28 mouse cellular contexts compared by ENCODE assay signal in the genomic region with DNA sequence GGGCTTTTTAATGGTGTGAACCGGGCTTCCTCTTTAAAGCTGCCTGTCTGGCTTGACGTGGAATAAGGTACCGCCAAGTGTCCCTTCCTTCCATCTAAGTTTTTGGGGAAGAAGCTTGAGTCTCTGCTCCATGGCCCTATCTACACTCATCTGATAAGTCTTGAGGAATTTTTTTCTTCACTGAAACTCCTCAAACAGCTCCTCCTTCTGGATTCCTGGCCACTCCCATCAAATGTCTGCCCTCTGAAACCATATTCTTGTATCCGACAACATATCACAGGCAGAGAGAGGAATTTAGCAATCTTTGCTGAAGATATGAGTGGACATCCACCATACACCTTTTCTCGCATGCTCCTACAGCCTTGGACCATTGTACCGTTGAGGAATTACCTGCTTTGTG. TPM values are rescaled to one million over a fixed set of nuclear protein-coding genes. Genes with fewer than 3 reads are reported as not detected.
DNase-seq lines count a peak whose midpoint lies in the region; ATAC-seq and TF ChIP-seq lines count a peak whose summit lies in the region.
"Had no signal": no experiment of that assay in that cellular context is flagged by ENCODE, and none has a peak within 500 bp of the region (broad histone marks: within the 10 kb centered on the region; RNA-seq: fewer than 3 reads in every experiment).

No protein-coding gene starts in this region.

- H3K4me2 ChIP-seq in lung, embryonic 15.5 days: peak overlapping the region; percentile 50
- peak overlapping the region; percentile 50 for H3K4me2 ChIP-seq in lung, postnatal 0 days (replicated peaks; ENCODE audit: low read depth, low read length)
- H3K4me2 ChIP-seq: embryonic facial prominence, embryonic 12.5 days; forebrain, embryonic 13.5 days; forebrain, embryonic 15.5 days had no signal

- no peak for ATAC-seq in lung, embryonic 15.5 days (ENCODE audit: borderline replicate concordance, extremely low read depth, low FRiP score, low TSS enrichment)
- ATAC-seq in lung, postnatal 0 days: no peak
- ATAC-seq: activated CD4-positive, CD25-positive, alpha-beta regulatory T cell, adult 4 months; CD4-positive, CD25-positive, alpha-beta regulatory T cell, adult 4 months; forebrain, embryonic 13.5 days; forebrain, embryonic 15.5 days; Patski had no signal

- H3K4me3 ChIP-seq in lung, embryonic 15.5 days: peak overlapping the region; percentile 34; the same call in 1 of the 2 replicates
- no peak overlapping the region for H3K4me3 ChIP-seq in lung, postnatal 0 days (ENCODE audit: low read depth, low read length)
- H3K4me3 ChIP-seq: embryonic facial prominence, embryonic 10.5 days; embryonic facial prominence, embryonic 12.5 days; forebrain, embryonic 13.5 days; forebrain, embryonic 15.5 days had no signal

- intact Hi-C loops in heart, postnatal 36 days (cut with DNase I): no loop called here

- 83% methylated on average over 6 of the region's 6 CpGs for WGBS in lung, embryonic 15.5 days
- 60% methylated on average over 6 of the region's 6 CpGs for WGBS in lung, postnatal 0 days

- H3K9me3 ChIP-seq in lung, embryonic 15.5 days: no peaks in the 10 kb centered on the region
- H3K9me3 ChIP-seq in lung, postnatal 0 days (ENCODE audit: low read length): no peaks in the 10 kb centered on the region
- H3K9me3 ChIP-seq: embryonic facial prominence, embryonic 10.5 days; embryonic facial prominence, embryonic 12.5 days; forebrain, embryonic 13.5 days; forebrain, embryonic 15.5 days had no signal

- no peaks in the 10 kb centered on the region for H3K27me3 ChIP-seq in lung, embryonic 15.5 days
- H3K27me3 ChIP-seq in lung, postnatal 0 days (replicated peaks; ENCODE audit: insufficient read depth, low read length): no peaks in the 10 kb centered on the region
- H3K27me3 ChIP-seq: embryonic facial prominence, embryonic 12.5 days; forebrain, embryonic 13.5 days; forebrain, embryonic 15.5 days; Patski had no signal

- peak; percentile 72 for TF ChIP-seq EP300 in lung, postnatal 0 days (IDR thresholded peaks at IDR 0.05)

- DNase-seq in heart, adult 11 months: peak; percentile 46
- DNase-seq in heart, postnatal 36 days: no peak
- DNase-seq in lung, postnatal 36 days: no peak
- DNase-seq in lung, postnatal 0 days (ENCODE audit: low spot score): peak; percentile 58
- DNase-seq in lung, postnatal 4 days: no peak
- DNase-seq: adrenal gland, adult 8-10 months; adrenal gland, postnatal 14 days; adrenal gland, postnatal 36 days; B cell, adult 2 months; cerebellum, adult 11-12 months; cerebellum, adult 2 months; cerebellum, adult 9-10 months; cerebellum, postnatal 10 days; cerebellum, postnatal 25 days had no signal

- H3K27ac ChIP-seq in lung, embryonic 15.5 days: no peak overlapping the region
- peak overlapping the region; percentile 82 for H3K27ac ChIP-seq in lung, postnatal 0 days (ENCODE audit: low read length)
- H3K27ac ChIP-seq: embryonic facial prominence, embryonic 10.5 days; embryonic facial prominence, embryonic 12.5 days; forebrain, embryonic 13.5 days; forebrain, embryonic 15.5 days had no signal

- peaks cover 15% of the 10 kb centered on the region; the same call in 1 of the 2 replicates for H3K4me1 ChIP-seq in lung, embryonic 15.5 days
- no peaks in the 10 kb centered on the region for H3K4me1 ChIP-seq in lung, postnatal 0 days (ENCODE audit: insufficient read depth, low read depth, low read length)
- H3K4me1 ChIP-seq: embryonic facial prominence, embryonic 10.5 days; embryonic facial prominence, embryonic 12.5 days; forebrain, embryonic 13.5 days; forebrain, embryonic 15.5 days had no signal

- no peak overlapping the region for H3K9ac ChIP-seq in lung, embryonic 15.5 days
- H3K9ac ChIP-seq in lung, postnatal 0 days (replicated peaks; ENCODE audit: low read depth): no peak overlapping the region
- H3K9ac ChIP-seq: embryonic facial prominence, embryonic 12.5 days; forebrain, embryonic 13.5 days; forebrain, embryonic 15.5 days had no signal

- H3K36me3 ChIP-seq in lung, embryonic 15.5 days: no peaks in the 10 kb centered on the region
- no peaks in the 10 kb centered on the region for H3K36me3 ChIP-seq in lung, postnatal 0 days (ENCODE audit: insufficient read depth, low read length)
- H3K36me3 ChIP-seq: embryonic facial prominence, embryonic 10.5 days; embryonic facial prominence, embryonic 12.5 days; forebrain, embryonic 15.5 days; G1E had no signal

- no peak for TF ChIP-seq CTCF in lung, postnatal 0 days (IDR thresholded peaks at IDR 0.05)

RNA-seq across cellular contexts. Expression of a gene that starts 10.8 kb away (rescaled TPM):
- not detected for total RNA-seq in heart, postnatal 36 days (2021)
- polyA plus RNA-seq in lung, embryonic 15.5 days (2015; fragmentation: Nextera tagmentation; extraction: Ambion mirVana): 311 and 329 TPM in 2 replicates
- 963 and 1,066 TPM in 2 replicates for polyA plus RNA-seq in lung, postnatal 0 days (2015; fragmentation: Nextera tagmentation; extraction: Ambion mirVana)
- total RNA-seq: adrenal gland, adult 18-20 months; adrenal gland, adult 8-10 months; adrenal gland, postnatal 14 days; adrenal gland, postnatal 36 days; CH12.LX had no signal
- polyA plus RNA-seq: activated CD4-positive, CD25-positive, alpha-beta regulatory T cell, adult 4 months; CD4-positive, CD25-positive, alpha-beta regulatory T cell, adult 4 months; cerebellum, adult 2 months; cortical plate, adult 2 months; embryonic facial prominence, embryonic 10.5 days; embryonic facial prominence, embryonic 12.5 days; embryonic facial prominence, embryonic 14.5 days; forebrain, embryonic 11.5 days; forebrain, embryonic 13.5 days; forebrain, embryonic 15.5 days; G1E; Patski had no signal

Comparison
In these comparisons a context has a peak if more than half of its experiments do, and no peak if none do; other contexts are left out.
1. DNase-seq: peak in heart, adult 11 months (single experiment) and lung, postnatal 0 days (single experiment); none in heart, postnatal 36 days (0 of 2), lung, postnatal 36 days (single experiment) and lung, postnatal 4 days (0 of 2).